Mouse (Mus musculus): ENCODE results near the gene Med12l. TPM values are rescaled to one million over a fixed set of nuclear protein-coding genes. Genes with fewer than 3 reads are reported as not detected.
"Not testable (repeated sequence)": the region's sequence is repeated elsewhere in the genome, so short reads cannot be mapped to it uniquely, and the experiment has no call there.

Med12l gene
- polyA plus RNA-seq, 1 experiment from 2014 or later, result 3.1 TPM

DNA sequence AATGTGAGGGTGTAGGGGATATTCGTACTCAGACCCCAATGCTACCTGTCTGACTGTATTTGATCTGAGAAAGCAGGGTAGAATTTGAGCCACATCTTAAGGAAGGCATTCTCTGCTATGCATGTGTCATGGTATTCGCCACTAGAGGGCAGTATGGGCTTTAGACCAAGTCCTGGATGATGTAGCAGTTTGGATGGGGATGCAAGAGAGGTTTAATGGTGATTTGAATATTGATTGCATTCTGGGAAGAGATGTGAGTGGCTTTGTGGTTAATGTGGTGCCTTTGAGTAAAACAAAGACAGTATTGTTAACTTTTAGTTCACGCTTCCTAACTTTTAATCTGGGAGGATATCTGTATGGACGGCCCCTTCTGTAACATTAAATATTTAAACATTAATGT is 73.7 kb downstream of the Med12l start:
- DNase-seq (ENCODE audit: low spot score), result peak; percentile 42
- 0 out of 2 replicates have a peak, but pooled peaks cover 5% of the 10 kb centered on the region for H3K36me3 ChIP-seq
- no peaks in the 10 kb centered on the region for H3K9me3 ChIP-seq
- 40% methylated on average over 4 of the region's 4 CpGs for WGBS
- H3K27me3 ChIP-seq (ENCODE audit: insufficient read depth, poor library complexity, severe bottlenecking), result no peaks in the 10 kb centered on the region
- peaks cover 15% of the 10 kb centered on the region for H3K4me1 ChIP-seq (replicated peaks)
- H3K4me3 ChIP-seq, result no peak overlapping the region
- no peak overlapping the region for H3K27ac ChIP-seq

DNA sequence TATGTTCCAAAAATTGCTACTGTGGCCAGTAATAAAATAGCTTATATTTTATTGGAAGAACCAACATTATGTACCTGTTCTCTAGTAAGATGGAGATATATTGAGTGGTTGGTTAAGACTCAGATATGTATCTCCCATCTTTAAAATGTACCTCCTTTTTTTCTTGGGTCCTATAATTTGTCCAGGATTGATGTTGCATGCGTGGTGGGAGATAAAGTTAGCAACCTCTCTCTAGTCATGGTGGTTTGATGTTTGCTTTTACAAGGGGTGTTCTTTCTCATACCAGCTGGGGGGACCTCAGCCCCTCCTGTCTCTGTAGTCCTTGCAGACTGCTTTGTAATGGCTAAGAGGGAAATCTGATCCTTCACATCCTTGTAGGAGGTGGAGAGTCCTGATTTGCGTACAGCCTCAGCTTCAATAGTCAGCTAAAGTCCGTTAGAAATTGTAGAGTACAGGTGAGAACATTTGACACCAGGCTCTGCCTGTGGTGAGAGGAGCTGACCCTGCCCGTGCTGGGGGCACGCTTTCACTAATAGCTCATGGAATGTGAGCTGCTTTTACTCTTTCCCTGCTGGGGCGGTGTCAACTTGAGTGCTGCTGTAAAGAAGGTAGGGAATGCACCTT is 74.8 kb downstream of the Med12l start:
- H3K9me3 ChIP-seq, result no peaks in the 10 kb centered on the region

DNA sequence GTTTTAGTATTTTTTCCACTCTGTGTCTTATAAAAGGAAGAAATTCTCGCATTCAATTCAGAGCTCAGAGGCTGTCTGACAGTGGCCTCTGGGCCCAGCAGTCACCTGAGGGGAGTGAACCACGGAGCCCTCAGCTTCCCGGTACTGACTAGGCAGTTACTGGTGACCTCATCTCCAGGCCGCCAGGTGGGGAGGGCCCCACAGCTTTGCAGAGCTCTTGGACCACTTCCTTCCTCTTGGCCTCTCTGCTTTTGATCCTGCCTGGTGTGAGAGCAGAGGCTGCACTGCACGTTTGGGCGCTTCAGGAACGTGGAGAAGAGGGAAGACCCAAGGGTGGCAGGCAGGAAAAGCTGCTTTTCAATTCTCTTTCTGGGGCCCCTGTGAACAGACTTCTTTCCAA is 75.3 kb downstream of the Med12l start:
- peak overlapping the region; percentile 35 for H3K27ac ChIP-seq
- H3K27me3 ChIP-seq (ENCODE audit: insufficient read depth, poor library complexity, severe bottlenecking), result no peaks in the 10 kb centered on the region
- 27% methylated on average over 7 of the region's 7 CpGs for WGBS
- H3K9me3 ChIP-seq, result no peaks in the 10 kb centered on the region
- DNase-seq (ENCODE audit: low spot score), result peak; percentile 18
- H3K4me3 ChIP-seq, result no peak overlapping the region
- H3K36me3 ChIP-seq, result 0 out of 2 replicates have a peak, but pooled peaks cover 3% of the 10 kb centered on the region
- H3K4me1 ChIP-seq (replicated peaks), result peaks cover 15% of the 10 kb centered on the region

More for the DNA sequence above, 74.8 kb downstream of the Med12l start:
- DNase-seq (ENCODE audit: low spot score), result no peak
- no peak overlapping the region for H3K27ac ChIP-seq
- WGBS, result 20% methylated on average over 6 of the region's 6 CpGs
- no peaks in the 10 kb centered on the region for H3K27me3 ChIP-seq (ENCODE audit: insufficient read depth, poor library complexity, severe bottlenecking)
- H3K4me1 ChIP-seq (replicated peaks), result peaks cover 15% of the 10 kb centered on the region
- no peak overlapping the region for H3K4me3 ChIP-seq
- 0 out of 2 replicates have a peak, but pooled peaks cover 5% of the 10 kb centered on the region for H3K36me3 ChIP-seq

DNA sequence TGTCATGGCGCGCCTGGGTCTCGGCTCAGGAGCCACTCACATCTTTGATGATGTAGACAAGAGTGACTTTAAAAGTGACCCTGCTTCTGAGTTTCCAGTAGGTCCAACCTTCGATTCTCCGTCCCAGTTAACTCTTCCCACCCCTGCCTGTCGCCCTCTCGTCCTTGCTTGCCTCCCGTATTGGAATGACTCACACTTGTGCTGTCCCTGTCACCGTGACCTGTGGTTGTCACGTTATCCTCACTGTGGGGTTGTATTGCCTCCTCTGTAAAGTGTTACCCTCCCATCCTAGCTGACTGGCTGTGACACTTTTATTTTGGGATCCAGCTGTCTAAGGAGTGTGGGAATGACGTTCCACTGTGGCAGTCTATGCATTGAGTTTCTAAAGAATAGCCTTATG is 87.1 kb downstream of the Med12l start:
- Histone ChIP-seq H3K4me1 (replicated peaks) (0 out of 2 replicates have a peak, but pooled peaks cover 6% of the 10 kb centered on the region), H3K36me3 (no peaks in the 10 kb centered on the region), H3K27me3 (ENCODE audit: insufficient read depth, poor library complexity, severe bottlenecking) (no peaks in the 10 kb centered on the region), H3K27ac (no peak overlapping the region), H3K4me3 (no peak overlapping the region), H3K9me3 (no peaks in the 10 kb centered on the region)
- WGBS, result 82% methylated on average over 11 of the region's 11 CpGs
- DNase-seq (ENCODE audit: low spot score), result no peak

DNA sequence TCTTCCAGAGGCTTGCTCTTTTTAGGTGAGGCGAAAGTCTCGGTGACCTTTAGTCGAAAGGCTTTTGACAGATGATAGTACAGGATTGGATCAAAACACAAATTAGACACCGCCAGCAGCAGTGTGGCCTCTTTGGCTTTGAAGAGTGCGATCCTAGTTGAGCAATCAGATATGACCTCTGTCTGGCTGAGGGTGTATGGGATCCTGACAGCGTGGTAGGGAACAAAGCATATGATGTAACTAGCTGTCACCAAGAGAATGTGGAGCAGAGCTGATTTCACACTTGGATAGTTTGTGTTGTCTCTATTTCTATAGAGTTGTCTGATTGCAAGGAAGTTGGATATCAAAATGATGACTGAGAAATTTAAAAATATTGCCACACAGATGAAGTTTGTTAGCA is 91.8 kb downstream of the Med12l start:
- H3K4me3 ChIP-seq, result no peak overlapping the region
- DNase-seq (ENCODE audit: low spot score), result no peak
- no peaks in the 10 kb centered on the region for H3K9me3 ChIP-seq
- 0 out of 2 replicates have a peak, but pooled peaks cover 6% of the 10 kb centered on the region for H3K4me1 ChIP-seq (replicated peaks)
- H3K27ac ChIP-seq, result no peak overlapping the region
- no peaks in the 10 kb centered on the region for H3K36me3 ChIP-seq
- 52% methylated on average over 6 of the region's 6 CpGs for WGBS
- H3K27me3 ChIP-seq (ENCODE audit: insufficient read depth, poor library complexity, severe bottlenecking), result no peaks in the 10 kb centered on the region

DNA sequence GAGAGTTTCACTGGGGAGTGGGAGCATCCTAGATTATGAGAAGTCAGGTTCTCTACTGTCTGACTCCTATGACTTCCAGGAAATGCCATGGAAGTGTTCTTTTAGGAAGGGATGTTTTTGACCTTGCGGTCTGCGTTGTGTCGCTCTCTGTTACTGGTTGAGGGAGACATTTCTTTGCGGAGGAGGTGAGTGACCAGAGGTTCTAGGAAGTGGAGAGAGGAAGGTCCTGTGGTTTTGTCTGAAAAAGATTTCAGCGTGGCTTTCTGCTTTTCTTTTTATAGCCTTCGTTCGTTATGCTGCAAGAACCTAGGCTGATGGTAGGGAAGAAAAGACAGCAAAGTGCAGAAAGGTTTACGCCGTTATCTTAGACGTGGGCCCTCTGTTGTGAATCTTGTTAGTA is 92.9 kb downstream of the Med12l start:
- no peaks in the 10 kb centered on the region for H3K27me3 ChIP-seq (ENCODE audit: insufficient read depth, poor library complexity, severe bottlenecking)
- H3K4me1 ChIP-seq (replicated peaks), result 0 out of 2 replicates have a peak, but pooled peaks cover 6% of the 10 kb centered on the region
- 89% methylated on average over 10 of the region's 10 CpGs for WGBS
- H3K36me3 ChIP-seq, result no peaks in the 10 kb centered on the region
- H3K27ac ChIP-seq, result no peak overlapping the region
- H3K4me3 ChIP-seq, result no peak overlapping the region
- no peaks in the 10 kb centered on the region for H3K9me3 ChIP-seq
- DNase-seq (ENCODE audit: low spot score), result no peak

DNA sequence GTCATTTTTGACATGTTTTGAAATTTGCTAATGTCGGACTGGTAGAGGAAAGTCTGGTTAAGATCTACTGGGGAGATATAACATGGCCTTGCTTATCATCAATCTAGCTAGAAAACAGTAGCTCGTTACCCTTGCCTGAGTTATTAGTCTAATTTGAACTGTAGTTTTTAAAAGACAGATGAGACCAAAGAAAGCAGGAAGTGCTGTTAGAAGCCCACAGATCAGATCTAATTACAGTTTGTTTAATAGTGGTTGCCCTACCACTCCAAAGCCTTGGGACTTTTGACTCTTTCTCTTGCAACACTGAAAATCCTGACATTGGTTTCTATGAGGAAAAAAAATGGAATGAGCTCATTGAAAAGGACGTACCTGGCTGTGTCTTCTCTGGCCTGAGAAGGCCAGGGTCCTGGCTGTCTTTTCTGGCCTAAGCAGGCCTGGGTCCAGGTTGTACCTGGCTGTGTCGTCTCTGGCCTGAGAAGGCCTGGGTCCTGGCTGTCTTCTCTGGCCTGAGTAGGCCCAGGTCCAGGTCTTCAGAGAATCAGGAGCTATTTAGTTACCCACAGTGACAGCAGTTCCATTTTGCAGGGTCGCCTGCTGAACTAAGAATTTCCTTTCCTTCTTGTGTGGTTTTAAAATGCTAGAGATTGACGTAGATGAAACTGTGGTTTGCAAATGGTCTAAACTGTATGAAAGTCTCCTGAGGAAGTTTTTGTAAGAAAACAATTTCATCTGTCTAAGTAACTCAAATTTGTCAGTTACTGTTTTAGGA is 95.8 kb downstream of the Med12l start, which contains the start of gene Gpr171:
Gene Gpr171, minus strand, starts transcription at position 604 of the 769 bp plus-strand sequence.
- no peak within 1 kb of the TSS for H3K27ac ChIP-seq
- 86% methylated on average over 6 of the region's 6 CpGs for WGBS

DNA sequence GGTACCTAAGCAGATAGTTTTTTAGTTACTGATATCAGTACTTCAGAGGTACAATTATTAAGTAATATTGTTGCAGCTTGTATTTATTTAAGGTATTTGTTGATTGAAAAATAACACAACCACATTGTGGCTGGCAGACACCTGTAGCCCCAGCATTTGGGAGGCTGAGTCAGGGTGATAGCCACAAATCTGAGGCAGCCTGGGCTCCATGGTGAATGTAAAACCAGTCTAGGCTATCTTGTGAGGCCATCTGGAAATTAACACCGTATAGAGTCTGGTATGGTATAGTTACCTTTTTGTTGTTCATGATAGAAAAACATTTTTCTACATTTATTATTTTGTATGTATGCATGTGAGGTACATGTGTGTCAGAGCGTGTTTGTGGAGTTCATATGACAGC is 96.5 kb downstream of the Med12l start:
- DNase-seq (ENCODE audit: low spot score), result no peak
- no peaks in the 10 kb centered on the region for H3K9me3 ChIP-seq
- no peak overlapping the region for H3K4me3 ChIP-seq
- no peaks in the 10 kb centered on the region for H3K36me3 ChIP-seq
- 0 out of 2 replicates have a peak, but pooled peaks cover 4% of the 10 kb centered on the region for H3K4me1 ChIP-seq (replicated peaks)
- no peaks in the 10 kb centered on the region for H3K27me3 ChIP-seq (ENCODE audit: insufficient read depth, poor library complexity, severe bottlenecking)
- no peak overlapping the region for H3K27ac ChIP-seq
- WGBS, result 96% methylated on average over 2 of the region's 2 CpGs

More for the DNA sequence above, 95.8 kb downstream of the Med12l start, which contains the start of gene Gpr171:
- Histone ChIP-seq H3K4me3 (no peak within 1 kb of the TSS), H3K27me3 (ENCODE audit: insufficient read depth, poor library complexity, severe bottlenecking) (no peaks in the 10 kb centered on the region), H3K9me3 (no peaks in the 10 kb centered on the region), H3K4me1 (replicated peaks) (0 out of 2 replicates have a peak, but pooled peaks cover 6% of the 10 kb centered on the region), H3K36me3 (no peaks in the 10 kb centered on the region)
- no peak for DNase-seq (ENCODE audit: low spot score)

DNA sequence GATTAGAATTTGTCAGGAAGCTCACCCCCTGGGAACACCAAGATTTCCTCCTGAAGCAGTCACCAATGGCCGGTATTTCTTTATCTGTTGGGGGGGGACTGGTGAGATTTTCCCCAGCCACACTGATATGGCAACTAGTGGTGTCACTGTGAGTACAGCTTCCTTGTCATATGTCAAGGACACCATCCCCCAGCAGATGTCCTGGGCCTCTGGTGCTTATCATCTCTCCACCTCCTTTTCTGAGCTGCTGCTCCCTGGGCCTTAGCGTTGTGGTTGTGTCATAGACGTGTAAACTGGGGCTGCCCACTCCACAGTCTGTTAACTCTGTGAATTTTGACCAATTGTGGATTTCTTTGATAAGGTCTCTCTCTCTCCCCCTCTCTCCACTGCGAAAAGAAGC is 98.8 kb downstream of the Med12l start:
- H3K27ac ChIP-seq, result no peak overlapping the region
- no peaks in the 10 kb centered on the region for H3K36me3 ChIP-seq
- no peak overlapping the region for H3K4me3 ChIP-seq
- H3K9me3 ChIP-seq, result no peaks in the 10 kb centered on the region
- H3K4me1 ChIP-seq (replicated peaks), result no peaks in the 10 kb centered on the region
- 84% methylated on average over 4 of the region's 4 CpGs for WGBS
- no peak for DNase-seq (ENCODE audit: low spot score)
- H3K27me3 ChIP-seq (ENCODE audit: insufficient read depth, poor library complexity, severe bottlenecking), result no peaks in the 10 kb centered on the region

DNA sequence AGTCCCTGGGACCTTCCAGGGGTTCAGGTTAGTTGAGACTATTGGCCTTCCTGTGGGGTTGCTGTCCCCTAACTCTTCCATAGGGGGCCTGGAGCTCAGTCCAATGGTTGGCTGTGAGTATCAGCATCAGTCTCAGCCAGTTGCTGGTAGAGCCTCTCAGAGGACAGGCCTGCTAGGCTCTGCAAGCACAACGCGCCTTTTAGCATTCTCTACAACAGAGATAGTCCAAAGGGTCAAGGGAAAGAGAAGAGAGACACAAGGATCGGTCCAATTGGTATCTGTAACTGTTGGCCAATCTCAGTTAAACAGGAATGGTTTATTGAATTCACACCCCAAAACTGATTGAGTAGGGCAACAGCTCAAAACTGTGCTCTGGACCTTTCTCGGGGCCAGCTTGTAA is 101.8 kb downstream of the Med12l start:
- DNase-seq (ENCODE audit: low spot score), result no peak
- H3K4me1 ChIP-seq (replicated peaks), result no peaks in the 10 kb centered on the region
- H3K36me3 ChIP-seq, result no peaks in the 10 kb centered on the region
- no peaks in the 10 kb centered on the region for H3K9me3 ChIP-seq
- WGBS, result 96% methylated on average over 4 of the region's 4 CpGs
- H3K27me3 ChIP-seq (ENCODE audit: insufficient read depth, poor library complexity, severe bottlenecking), result no peaks in the 10 kb centered on the region
- H3K4me3 ChIP-seq, result no peak overlapping the region
- H3K27ac ChIP-seq, result no peak overlapping the region

DNA sequence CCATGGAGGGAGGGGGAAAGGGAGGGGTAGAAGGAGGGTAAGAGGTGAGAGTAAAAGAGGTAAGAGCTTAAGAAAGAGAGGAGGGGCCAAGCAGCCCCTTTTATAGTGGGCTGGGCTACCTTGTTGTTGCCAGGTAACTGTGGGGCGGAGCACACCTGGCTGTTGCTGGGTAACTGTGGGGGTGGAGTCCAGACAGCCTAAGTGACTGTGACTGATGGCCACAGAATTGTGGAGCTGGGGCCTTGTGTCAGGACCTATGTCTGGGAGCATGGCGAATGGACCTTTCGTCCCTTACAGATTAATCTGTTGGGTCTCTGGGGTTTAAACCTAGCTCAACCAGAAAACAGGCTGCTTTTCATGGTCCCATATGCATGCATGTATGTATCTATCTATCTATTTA is 104.2 kb downstream of the Med12l start:
- H3K27me3 ChIP-seq (ENCODE audit: insufficient read depth, poor library complexity, severe bottlenecking); H3K9me3 ChIP-seq; H3K36me3 ChIP-seq; H3K27ac ChIP-seq; H3K4me1 ChIP-seq (replicated peaks); H3K4me3 ChIP-seq; DNase-seq (ENCODE audit: low spot score): not testable (repeated sequence)
- 93% methylated on average over 3 of the region's 3 CpGs for WGBS

DNA sequence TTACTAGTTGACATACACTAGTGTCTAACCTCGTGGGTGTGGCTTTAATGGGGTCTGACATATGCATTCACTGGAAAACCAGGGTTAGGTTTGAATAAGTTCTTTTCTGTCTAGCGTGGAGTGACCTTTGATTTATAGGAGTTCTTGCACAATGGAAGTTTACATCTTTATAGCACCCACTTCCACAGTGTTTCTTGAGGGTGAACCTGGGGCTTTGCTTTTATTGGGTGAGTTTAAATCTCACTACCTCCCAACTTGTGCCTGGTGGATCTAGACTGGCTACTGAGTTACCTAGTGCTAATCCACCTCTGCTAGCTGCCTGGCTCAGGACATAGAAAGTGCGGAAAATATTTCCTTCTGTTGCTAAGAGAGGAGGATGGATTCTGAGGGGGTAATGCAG is 106.3 kb downstream of the Med12l start:
- Histone ChIP-seq H3K27me3 (ENCODE audit: insufficient read depth, poor library complexity, severe bottlenecking) (no peaks in the 10 kb centered on the region), H3K27ac (no peak overlapping the region), H3K4me3 (no peak overlapping the region), H3K4me1 (replicated peaks) (no peaks in the 10 kb centered on the region), H3K9me3 (no peaks in the 10 kb centered on the region), H3K36me3 (peaks cover 7% of the 10 kb centered on the region)
- WGBS, result 85% methylated on average over 3 of the region's 3 CpGs
- DNase-seq (ENCODE audit: low spot score), result no peak

DNA sequence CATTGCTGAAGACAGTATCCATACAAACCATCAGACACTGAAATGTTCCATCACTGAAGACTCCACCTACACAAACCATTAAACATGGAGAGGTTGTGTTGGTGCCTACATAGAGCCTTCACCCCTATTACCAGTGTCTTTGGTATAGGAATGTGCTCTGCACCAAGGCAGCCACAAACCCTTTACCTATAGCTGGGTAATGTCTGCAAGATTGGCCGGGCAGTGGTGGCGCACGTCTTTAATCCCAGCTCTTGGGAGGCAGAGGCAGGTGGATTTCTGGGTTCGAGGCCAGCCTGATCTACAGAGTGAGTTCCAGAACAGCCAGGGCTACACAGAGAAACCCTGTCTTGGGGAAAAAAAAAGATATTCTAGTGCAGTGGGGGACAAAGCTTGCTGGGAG is 107.7 kb downstream of the Med12l start:
- not testable (repeated sequence) for H3K4me1 ChIP-seq (replicated peaks); H3K36me3 ChIP-seq; DNase-seq (ENCODE audit: low spot score); H3K9me3 ChIP-seq; H3K27me3 ChIP-seq (ENCODE audit: insufficient read depth, poor library complexity, severe bottlenecking); H3K27ac ChIP-seq; H3K4me3 ChIP-seq
- WGBS, result 96% methylated on average over 4 of the region's 4 CpGs
